Mouse (Mus musculus): ENCODE results near the gene Cenpq. TPM values are rescaled to one million over a fixed set of nuclear protein-coding genes. Genes with fewer than 3 reads are reported as not detected.
A peak's percentile ranks its signal among the peaks of the same experiment; 100 is the strongest.

Gene Cenpq
- polyA plus RNA-seq, 1 experiment = 1.3 TPM

DNA sequence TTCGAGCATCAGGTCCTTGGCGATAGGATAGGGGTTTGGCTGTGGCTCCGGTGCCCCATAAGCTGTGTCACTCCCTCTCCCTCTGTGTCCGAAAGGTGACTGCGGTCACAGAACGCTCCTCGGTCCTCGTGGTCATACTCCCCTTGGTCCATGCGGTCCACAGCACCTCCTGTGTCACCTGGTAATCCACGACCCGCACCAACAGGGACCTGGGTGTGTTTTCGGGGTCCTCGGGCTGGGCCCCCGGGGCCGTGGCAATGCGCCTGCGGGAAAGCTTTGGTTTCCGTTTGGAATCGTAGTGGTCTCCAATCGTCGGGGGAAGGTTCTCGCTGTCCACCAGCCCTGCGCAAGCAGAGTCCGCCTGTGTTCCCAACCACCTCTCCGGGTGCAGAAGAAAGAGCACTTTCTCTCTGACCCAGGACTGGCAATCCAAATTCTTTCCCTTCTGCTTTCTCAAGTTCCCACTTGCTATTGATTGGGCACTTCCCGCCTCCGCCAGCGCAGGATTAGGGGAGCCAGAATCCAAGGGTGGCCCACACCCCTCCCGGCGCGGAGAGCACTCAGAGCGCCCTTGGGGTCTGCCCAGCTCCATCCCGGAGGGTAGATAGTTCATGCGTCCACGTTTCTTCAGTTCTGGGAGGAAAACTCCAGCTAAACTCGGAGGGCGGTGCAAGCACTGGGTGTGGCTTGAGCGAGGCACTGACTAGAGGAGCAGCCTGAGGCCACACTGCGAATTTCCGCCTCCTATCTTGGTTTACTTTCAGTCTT lies 54.7 kb downstream of the Cenpq start, which contains the start of gene 9130008F23Rik:
Gene 9130008F23Rik, minus strand, starts transcription at position 636 of the 768 bp plus-strand sequence.
- peak in 1 of 2 experiments; percentile 4 for DNase-seq (ENCODE audit: low read depth in 1 of 2, low spot score in 2 of 2)
- 1% methylated on average over 40 of the region's 40 CpGs for WGBS
- H3K4me1 ChIP-seq (ENCODE audit: control insufficient read depth, insufficient read depth, insufficient read length) = no peaks in the 10 kb centered on the region
- peak within 1 kb of the TSS; percentile 57 for H3K4me3 ChIP-seq (ENCODE audit: extremely low read depth, insufficient read depth, insufficient read length)
- peak within 1 kb of the TSS; percentile 53 for H3K27ac ChIP-seq (ENCODE audit: insufficient read depth, low read length)
- TF ChIP-seq POLR2A (IDR thresholded peaks at IDR 0.05; ENCODE audit: low read depth, low read length) (no peak), CTCF (IDR thresholded peaks at IDR 0.05; ENCODE audit: extremely low read depth, insufficient read depth, insufficient read length, insufficient replicate concordance) (no peak)
- H3K36me3 ChIP-seq (ENCODE audit: control insufficient read depth, insufficient read depth, low read length) = no peaks in the 10 kb centered on the region
- H3K27me3 ChIP-seq (ENCODE audit: control insufficient read depth, insufficient read depth, low read length) = no peaks in the 10 kb centered on the region

DNA sequence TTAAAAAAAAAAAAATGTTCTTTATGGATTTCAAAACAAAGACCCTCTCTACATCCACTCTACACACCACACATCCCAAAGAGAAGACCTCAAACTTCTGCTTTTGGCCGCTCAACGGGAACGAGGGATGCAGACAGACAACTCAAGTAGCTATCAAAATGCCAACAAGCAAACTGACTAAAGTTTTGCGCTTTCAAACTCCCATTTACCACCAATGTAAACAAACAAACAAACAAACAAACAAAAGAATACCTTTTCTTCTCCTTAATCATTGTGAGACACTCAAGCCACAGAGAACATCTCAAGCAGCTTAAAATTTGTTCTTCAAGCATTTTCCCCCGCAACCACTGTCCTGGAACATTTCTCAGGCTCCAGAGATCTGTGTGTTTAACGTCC lies 55.3 kb downstream of the Cenpq start:
- TF ChIP-seq POLR2A (IDR thresholded peaks at IDR 0.05; ENCODE audit: low read depth, low read length) = no peak
- no peak for TF ChIP-seq CTCF (IDR thresholded peaks at IDR 0.05; ENCODE audit: extremely low read depth, insufficient read depth, insufficient read length, insufficient replicate concordance)
- H3K4me1 ChIP-seq (ENCODE audit: control insufficient read depth, insufficient read depth, insufficient read length) = no peaks in the 10 kb centered on the region
- 9% methylated on average over 6 of the region's 6 CpGs for WGBS
- no peak for DNase-seq (ENCODE audit: low read depth in 1 of 2, low spot score in 2 of 2)
- H3K27ac ChIP-seq (ENCODE audit: insufficient read depth, low read length) = no peak overlapping the region
- no peaks in the 10 kb centered on the region for H3K27me3 ChIP-seq (ENCODE audit: control insufficient read depth, insufficient read depth, low read length)
- no peaks in the 10 kb centered on the region for H3K36me3 ChIP-seq (ENCODE audit: control insufficient read depth, insufficient read depth, low read length)
- peak overlapping the region; percentile 57 for H3K4me3 ChIP-seq (ENCODE audit: extremely low read depth, insufficient read depth, insufficient read length)

DNA sequence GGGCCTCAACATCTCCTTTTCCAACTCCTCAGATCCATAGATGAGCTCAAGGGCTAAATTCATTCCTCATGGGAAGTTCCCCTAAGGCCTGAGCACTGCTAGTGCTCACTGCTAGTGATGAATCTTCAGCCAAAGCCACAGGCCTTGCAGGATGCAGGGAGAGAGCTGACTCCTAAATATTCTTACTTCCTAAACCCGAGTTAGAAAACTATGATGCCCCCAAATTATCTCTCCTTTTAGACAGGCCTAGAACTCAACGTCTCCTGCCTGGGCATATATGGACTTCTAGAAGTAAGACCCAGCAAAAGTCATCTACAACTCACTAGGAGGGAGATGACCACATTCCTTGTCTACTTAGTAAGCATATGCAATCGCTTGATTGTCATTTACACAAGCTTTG lies 57.1 kb downstream of the Cenpq start:
- Histone ChIP-seq H3K4me3 (ENCODE audit: extremely low read depth, insufficient read depth, insufficient read length) (no peak overlapping the region), H3K27me3 (ENCODE audit: control insufficient read depth, insufficient read depth, low read length) (no peaks in the 10 kb centered on the region), H3K27ac (ENCODE audit: insufficient read depth, low read length) (no peak overlapping the region), H3K36me3 (ENCODE audit: control insufficient read depth, insufficient read depth, low read length) (no peaks in the 10 kb centered on the region), H3K4me1 (ENCODE audit: control insufficient read depth, insufficient read depth, insufficient read length) (no peaks in the 10 kb centered on the region)
- DNase-seq (ENCODE audit: low read depth in 1 of 2, low spot score in 2 of 2) = no peak
- TF ChIP-seq CTCF (IDR thresholded peaks at IDR 0.05; ENCODE audit: extremely low read depth, insufficient read depth, insufficient read length, insufficient replicate concordance) (no peak), POLR2A (IDR thresholded peaks at IDR 0.05; ENCODE audit: low read depth, low read length) (no peak)
- WGBS = 65% methylated on average over 3 of the region's 3 CpGs

DNA sequence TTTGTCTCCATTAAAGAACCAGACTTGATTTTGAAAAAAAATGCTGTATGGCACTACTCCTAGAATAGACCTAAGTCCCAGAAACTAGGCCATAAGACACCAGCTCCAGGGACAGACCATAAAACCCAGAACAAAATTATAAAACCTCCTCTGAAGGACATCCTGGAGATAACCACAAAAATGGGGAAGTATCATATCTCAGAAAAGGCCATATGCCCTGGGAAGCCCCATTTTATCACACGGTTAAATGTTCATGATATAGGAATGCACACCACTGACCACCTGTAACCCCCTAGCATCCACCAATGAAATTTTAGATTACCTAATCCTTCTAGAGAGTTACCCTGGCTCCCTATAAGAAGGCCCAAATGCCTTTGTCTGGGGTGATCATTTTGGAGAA lies 59.3 kb downstream of the Cenpq start:
- TF ChIP-seq POLR2A (IDR thresholded peaks at IDR 0.05; ENCODE audit: low read depth, low read length) (no peak), CTCF (IDR thresholded peaks at IDR 0.05; ENCODE audit: extremely low read depth, insufficient read depth, insufficient read length, insufficient replicate concordance) (no peak)
- H3K4me3 ChIP-seq (ENCODE audit: extremely low read depth, insufficient read depth, insufficient read length) = no peak overlapping the region
- no peaks in the 10 kb centered on the region for H3K4me1 ChIP-seq (ENCODE audit: control insufficient read depth, insufficient read depth, insufficient read length)
- H3K27me3 ChIP-seq (ENCODE audit: control insufficient read depth, insufficient read depth, low read length) = no peaks in the 10 kb centered on the region
- no peak overlapping the region for H3K27ac ChIP-seq (ENCODE audit: insufficient read depth, low read length)
- DNase-seq (ENCODE audit: low read depth in 1 of 2, low spot score in 2 of 2) = no peak
- H3K36me3 ChIP-seq (ENCODE audit: control insufficient read depth, insufficient read depth, low read length) = no peaks in the 10 kb centered on the region
- 23% methylated on average over 1 of the region's 1 CpGs for WGBS

DNA sequence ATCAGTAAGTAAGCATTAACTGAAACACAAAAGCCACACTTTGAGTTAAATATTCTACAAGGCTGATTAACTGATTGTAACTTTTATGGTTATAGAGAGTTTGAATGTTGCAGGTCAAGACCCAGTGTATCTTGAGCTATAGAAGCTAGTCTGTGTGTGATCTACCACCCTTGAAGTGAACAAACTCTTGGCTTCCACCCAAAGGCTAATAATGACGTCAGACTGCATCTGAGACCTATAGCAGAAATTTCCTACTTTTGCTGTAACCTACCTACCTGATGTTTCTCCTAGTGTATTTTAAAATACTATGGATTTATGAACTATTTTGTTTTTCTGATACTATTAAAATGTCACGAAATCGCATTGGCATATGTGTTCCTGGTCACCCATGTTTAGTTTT lies 60.1 kb downstream of the Cenpq start:
- no peaks in the 10 kb centered on the region for H3K4me1 ChIP-seq (ENCODE audit: control insufficient read depth, insufficient read depth, insufficient read length)
- 88% methylated on average over 3 of the region's 3 CpGs for WGBS
- H3K27ac ChIP-seq (ENCODE audit: insufficient read depth, low read length) = no peak overlapping the region
- H3K36me3 ChIP-seq (ENCODE audit: control insufficient read depth, insufficient read depth, low read length) = no peaks in the 10 kb centered on the region
- H3K4me3 ChIP-seq (ENCODE audit: extremely low read depth, insufficient read depth, insufficient read length) = no peak overlapping the region
- no peak for TF ChIP-seq CTCF (IDR thresholded peaks at IDR 0.05; ENCODE audit: extremely low read depth, insufficient read depth, insufficient read length, insufficient replicate concordance)
- no peak for TF ChIP-seq POLR2A (IDR thresholded peaks at IDR 0.05; ENCODE audit: low read depth, low read length)
- no peak for DNase-seq (ENCODE audit: low read depth in 1 of 2, low spot score in 2 of 2)
- no peaks in the 10 kb centered on the region for H3K27me3 ChIP-seq (ENCODE audit: control insufficient read depth, insufficient read depth, low read length)

DNA sequence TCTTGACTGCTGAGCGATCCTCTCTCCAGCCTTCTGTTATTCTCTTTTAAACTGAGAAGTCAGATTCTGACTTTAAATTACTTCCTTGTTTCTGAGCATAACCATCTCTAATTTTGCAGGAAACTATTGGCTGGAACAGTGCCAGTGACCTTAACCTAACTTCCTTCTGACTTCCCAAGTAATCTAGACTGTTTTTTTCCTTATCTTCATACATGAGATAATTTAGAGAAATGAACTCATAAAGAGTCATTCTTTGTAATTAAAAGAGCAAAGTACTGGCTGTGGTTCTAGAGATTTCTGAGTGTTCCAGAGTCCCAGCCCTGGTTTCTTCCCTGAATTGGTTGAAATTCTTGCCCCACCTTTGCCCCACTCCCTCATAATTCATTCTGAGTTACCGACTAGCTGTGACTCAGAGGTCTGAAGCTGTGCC lies 61.2 kb downstream of the Cenpq start:
- TF ChIP-seq CTCF (IDR thresholded peaks at IDR 0.05; ENCODE audit: extremely low read depth, insufficient read depth, insufficient read length, insufficient replicate concordance) (no peak), POLR2A (IDR thresholded peaks at IDR 0.05; ENCODE audit: low read depth, low read length) (no peak)
- Histone ChIP-seq H3K27ac (ENCODE audit: insufficient read depth, low read length) (0 out of 2 replicates have a peak overlapping the region, but pooled peaks have one; percentile 22), H3K36me3 (ENCODE audit: control insufficient read depth, insufficient read depth, low read length) (no peaks in the 10 kb centered on the region), H3K4me1 (ENCODE audit: control insufficient read depth, insufficient read depth, insufficient read length) (no peaks in the 10 kb centered on the region), H3K27me3 (ENCODE audit: control insufficient read depth, insufficient read depth, low read length) (no peaks in the 10 kb centered on the region), H3K4me3 (ENCODE audit: extremely low read depth, insufficient read depth, insufficient read length) (no peak overlapping the region)
- WGBS = 11% methylated on average over 2 of the region's 2 CpGs
- DNase-seq (ENCODE audit: low read depth in 1 of 2, low spot score in 2 of 2) = no peak

Other genes with a start within 250 kb of the Cenpq start
- gene Esp1, start 207.9 kb downstream of the Cenpq start, polyA plus RNA-seq (2012; rRNA removed) = not detected in 2 replicates
- not detected in 2 replicates for gene Crisp2, start 128.0 kb downstream of the Cenpq start, polyA plus RNA-seq (2012; rRNA removed)
- 13.0 and 18.4 TPM in 2 replicates for gene Rhag, start 123.9 kb downstream of the Cenpq start, polyA plus RNA-seq (2012; rRNA removed)
- gene 9130008F23Rik, start 54.5 kb downstream of the Cenpq start, polyA plus RNA-seq (2012; rRNA removed) = 1.9 and 2.0 TPM in 2 replicates
- gene Glyatl3, start 20.7 kb downstream of the Cenpq start, polyA plus RNA-seq (2012; rRNA removed) = 0.09 TPM in 1 of 2 replicates, not detected in the other
- gene Mut, start 362 bp downstream of the Cenpq start, polyA plus RNA-seq (2012; rRNA removed) = 3.1 and 3.5 TPM in 2 replicates